Mouse (Mus musculus) kidney, adult 2 months (tissue): ENCODE measurements around the gene Ampd2. TPM values are rescaled to one million over a fixed set of nuclear protein-coding genes. Genes with fewer than 3 reads are reported as not detected.

Experiments
- DNase-seq: peaks from one replicate; pipeline ENCODE4 v3.0.0; 2021
- H3K27ac ChIP-seq: fragments of 200-500 bp; 2 replicates; pipeline ENCODE4 v1.5.1; 2012; ENCODE audit warnings: low read depth, low read length, control low read depth, inconsistent platforms; ENCODE audit not compliant: insufficient read depth
- H3K27me3 ChIP-seq: fragments of 200-500 bp; replicated peaks from 2 replicates; pipeline ENCODE4 v1.6.1; 2012; ENCODE audit warnings: mild to moderate bottlenecking, moderate library complexity, low read length, inconsistent platforms; ENCODE audit not compliant: control insufficient read depth, insufficient read depth
- H3K36me3 ChIP-seq: fragments of 200-500 bp; 2 replicates; pipeline ENCODE4 v1.6.1; 2012; ENCODE audit warnings: mild to moderate bottlenecking, moderate library complexity, low read length, inconsistent platforms; ENCODE audit not compliant: control insufficient read depth, insufficient read depth
- H3K4me1 ChIP-seq: fragments of 200-500 bp; 2 replicates; pipeline ENCODE4 v1.6.1; 2011; ENCODE audit warnings: low read length; ENCODE audit not compliant: control insufficient read depth, insufficient read depth
- H3K4me3 ChIP-seq: fragments of 200-500 bp; 2 replicates; pipeline ENCODE4 v1.5.1; 2011; ENCODE audit warnings: mild to moderate bottlenecking, low read depth, low read length, control low read depth; ENCODE audit not compliant: insufficient read depth
- CTCF ChIP-seq: fragments of 200-500 bp; conservative IDR thresholded peaks from 2 replicates; pipeline ENCODE4 v1.5.1; 2011; ENCODE audit warnings: low read depth, mild to moderate bottlenecking, control low read depth, low read length, moderate library complexity, mixed read lengths; ENCODE audit not compliant: insufficient read depth, insufficient read length
- POLR2A ChIP-seq: fragments of 200-500 bp; IDR thresholded peaks from one replicate; pipeline ENCODE4 v1.6.1; 2011; ENCODE audit warnings: low read depth, low read length, control low read depth
- WGBS: fragments of 180-500 bp; shearing (Covaris S2); methylation state at CpG from one replicate; pipeline ENCODE4 v1.1.7; 2018; 5-methylcytosine and 5-hydroxymethylcytosine counted together
- polyA plus RNA-seq: library from polyadenylated mRNA; depleted of rRNA; stranded (reverse); fragments of >200 nt; gene quantifications from 2 replicates; pipeline ENCODE4 v1.2.3, GENCODE M21; 2012; rRNA removed

Ampd2 gene
- polyA plus RNA-seq, 1 experiment: 59.0 TPM

DNA sequence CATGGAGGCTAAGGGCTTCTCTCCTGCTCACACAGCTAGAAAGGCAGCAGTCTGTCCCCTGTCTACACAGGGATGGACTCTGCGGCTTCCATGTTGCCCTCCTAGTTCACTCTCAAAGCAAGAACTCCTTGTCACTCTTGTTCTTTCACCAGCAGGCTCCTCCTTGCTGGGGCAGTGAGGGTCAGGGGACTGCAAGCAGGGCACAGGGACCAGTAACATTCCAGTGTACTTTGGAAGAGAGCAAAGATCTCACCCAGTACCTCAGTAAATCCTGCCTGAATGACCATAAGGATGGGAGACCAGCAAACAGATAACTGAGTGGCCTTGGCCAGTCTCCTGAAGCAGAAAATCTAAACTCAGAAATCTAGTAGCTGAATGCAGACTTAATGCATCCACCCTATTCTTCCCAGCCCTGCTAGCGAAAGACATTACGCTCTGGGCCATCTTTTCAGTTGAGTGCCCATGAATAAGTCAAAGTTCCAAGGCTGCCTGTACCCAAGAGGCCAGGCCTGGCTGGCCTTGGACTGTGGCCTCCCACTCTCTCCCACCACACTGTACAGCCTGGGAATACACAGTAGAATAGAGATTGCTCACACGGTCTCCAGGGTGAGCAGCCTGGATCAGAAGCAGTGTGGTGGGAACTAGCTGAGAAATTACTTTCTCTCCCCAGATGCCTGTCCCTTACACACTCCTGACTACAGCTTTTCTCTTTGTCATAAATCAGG is 57.6 kb downstream of the Ampd2 start:
- Histone ChIP-seq H3K36me3 (no peaks in the 10 kb centered on the region), H3K27ac (peak overlapping the region; percentile 21), H3K27me3 (no peaks in the 10 kb centered on the region), H3K4me1 (peaks cover 7% of the 10 kb centered on the region; the same call in 1 of the 2 replicates), H3K4me3 (no peak overlapping the region)
- TF ChIP-seq POLR2A (no peak), CTCF (no peak)
- WGBS: 71% methylated on average over 4 of the region's 4 CpGs
- DNase-seq: peak; percentile 73

DNA sequence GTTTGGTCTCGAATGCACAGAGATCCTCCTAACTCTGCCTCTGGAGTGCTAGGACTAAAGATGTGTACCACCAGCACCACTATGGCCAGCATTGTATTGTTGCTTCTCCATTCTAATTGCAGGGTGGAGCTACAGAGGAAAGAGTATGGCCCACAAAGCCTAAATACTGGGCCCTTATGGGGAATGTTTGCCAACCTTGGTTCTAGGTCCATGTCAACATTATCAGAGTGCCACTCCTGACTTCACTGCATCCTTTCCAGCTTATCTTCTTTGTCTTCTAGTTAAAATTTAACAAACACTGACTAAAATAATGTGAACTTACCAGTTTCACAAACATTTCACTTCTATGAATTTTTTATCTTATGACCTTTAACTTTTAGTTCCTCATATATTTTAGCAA is 59.9 kb downstream of the Ampd2 start:
- no peaks in the 10 kb centered on the region for H3K27me3 ChIP-seq

DNA sequence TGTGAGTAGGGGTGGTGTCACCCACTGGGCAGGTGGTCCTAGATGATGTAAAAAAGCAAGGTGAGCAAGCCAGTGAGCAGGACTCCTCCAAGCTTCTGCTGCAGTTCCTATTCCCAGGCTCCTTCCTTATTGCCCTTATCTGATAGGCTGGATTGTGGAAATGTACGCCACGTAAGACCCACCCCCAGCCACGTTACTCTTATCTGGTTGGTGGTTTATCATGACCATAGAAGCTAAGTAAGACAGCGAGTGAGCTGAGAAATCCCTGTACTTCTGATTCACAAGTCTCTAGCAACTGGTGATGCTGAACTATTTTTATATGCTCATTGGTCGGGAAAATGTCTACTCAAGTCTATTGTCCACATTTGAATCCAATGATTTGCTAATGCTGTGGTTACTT is 60.4 kb downstream of the Ampd2 start:
- no peak for DNase-seq
- WGBS: 82% methylated on average over 5 of the region's 5 CpGs
- Histone ChIP-seq H3K27me3 (no peaks in the 10 kb centered on the region), H3K4me1 (peaks cover 7% of the 10 kb centered on the region; the same call in 1 of the 2 replicates), H3K4me3 (no peak overlapping the region), H3K36me3 (no peaks in the 10 kb centered on the region), H3K27ac (no peak overlapping the region)
- no peak for TF ChIP-seq CTCF
- no peak for TF ChIP-seq POLR2A

More for the DNA sequence above, 59.9 kb downstream of the Ampd2 start:
- 88% methylated on average over 1 of the region's 1 CpGs for WGBS
- no peaks in the 10 kb centered on the region for H3K36me3 ChIP-seq
- DNase-seq: no peak
- TF ChIP-seq CTCF: no peak
- no peak for TF ChIP-seq POLR2A
- no peak overlapping the region for H3K27ac ChIP-seq
- H3K4me1 ChIP-seq: peaks cover 7% of the 10 kb centered on the region; the same call in 1 of the 2 replicates
- H3K4me3 ChIP-seq: no peak overlapping the region

DNA sequence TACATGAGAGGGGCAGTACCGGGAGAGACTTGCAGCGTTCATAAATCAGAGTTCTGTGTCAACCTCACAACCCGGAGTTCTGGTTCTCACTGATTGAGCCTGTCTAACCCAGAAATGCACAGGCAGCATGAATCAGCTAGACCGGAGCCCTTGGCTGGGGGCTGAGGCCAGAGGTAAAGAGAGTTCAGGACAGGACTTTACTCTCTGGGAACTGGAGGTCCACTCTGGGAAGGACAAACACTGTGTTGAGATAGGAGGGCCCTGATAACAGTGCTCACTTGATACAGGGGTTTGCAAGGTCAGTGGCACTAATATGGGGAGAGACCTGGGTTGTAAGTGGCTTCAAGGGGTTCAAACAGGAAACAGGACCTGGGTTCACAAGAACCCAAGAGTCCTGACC is 61.1 kb downstream of the Ampd2 start:
- TF ChIP-seq CTCF (no peak), POLR2A (no peak)
- Histone ChIP-seq H3K4me3 (no peak overlapping the region), H3K27me3 (no peaks in the 10 kb centered on the region), H3K36me3 (no peaks in the 10 kb centered on the region), H3K4me1 (peaks cover 7% of the 10 kb centered on the region; the same call in 1 of the 2 replicates), H3K27ac (no peak overlapping the region)
- DNase-seq: peak; percentile 47
- WGBS: 38% methylated on average over 4 of the region's 4 CpGs

Other genes starting within 250 kb of the Ampd2 start
- gene Eps8l3, start 209.4 kb downstream of the Ampd2 start, polyA plus RNA-seq: 0.72 TPM in 2 replicates
- gene Gstm5, start 190.8 kb downstream of the Ampd2 start, polyA plus RNA-seq: 172 and 198 TPM in 2 replicates
- gene Gstm7, start 154.8 kb downstream of the Ampd2 start, polyA plus RNA-seq: 24.5 and 28.1 TPM in 2 replicates
- gene Gstm6, start 142.9 kb downstream of the Ampd2 start, polyA plus RNA-seq: 2.5 and 4.3 TPM in 2 replicates
- gene Gstm3, start 117.4 kb downstream of the Ampd2 start, polyA plus RNA-seq: 0.41 and 0.63 TPM in 2 replicates
- gene Gstm2, start 100.2 kb downstream of the Ampd2 start, polyA plus RNA-seq: 190 and 212 TPM in 2 replicates
- 1,515 and 1,697 TPM in 2 replicates for gene Gstm1, start 68.7 kb downstream of the Ampd2 start, polyA plus RNA-seq
- gene Gstm4, start 41.8 kb downstream of the Ampd2 start, polyA plus RNA-seq: 23.4 and 23.9 TPM in 2 replicates
- gene Gnat2, start 6.1 kb upstream of the Ampd2 start, polyA plus RNA-seq: 0.61 TPM in 2 replicates
- 21.3 and 31.0 TPM in 2 replicates for gene Gnai3, start 59.5 kb upstream of the Ampd2 start, polyA plus RNA-seq
- not detected in 2 replicates for gene Gpr61, start 68.2 kb upstream of the Ampd2 start, polyA plus RNA-seq
- gene Amigo1, start 99.7 kb upstream of the Ampd2 start, polyA plus RNA-seq: 18.4 and 25.7 TPM in 2 replicates
- gene Cyb561d1, start 114.6 kb upstream of the Ampd2 start, polyA plus RNA-seq: 7.0 and 7.1 TPM in 2 replicates
- 23.1 and 29.3 TPM in 2 replicates for gene Atxn7l2, start 124.3 kb upstream of the Ampd2 start, polyA plus RNA-seq
- gene Sypl2, start 140.0 kb upstream of the Ampd2 start, polyA plus RNA-seq: 37.7 and 38.7 TPM in 2 replicates
- 43.2 and 55.0 TPM in 2 replicates for gene Psma5, start 170.3 kb upstream of the Ampd2 start, polyA plus RNA-seq
- gene Sort1, start 197.4 kb upstream of the Ampd2 start, polyA plus RNA-seq: 30.2 and 34.2 TPM in 2 replicates